Mouse (Mus musculus) ES-CJ7 (cell line): Measurements from ENCODE around the gene Iqcg.
"Not testable (repeated sequence)": the region's sequence is repeated elsewhere in the genome, so short reads cannot be mapped to it uniquely, and the experiment has no call there.

Source experiments
- DNase-seq: peaks from one replicate; pipeline ENCODE4 v3.0.0; 2011; ENCODE audit warnings: low read depth, low spot score

Gene Iqcg

GRCm38 (mm10) chr16:33056095-33056785 is at the start of gene Iqcg, which contains the start of gene Rpl35a:
Gene Iqcg (minus strand): TSS chr16:33056218.
Gene Rpl35a (plus strand): TSS chr16:33056453.
- DNase-seq, result peak; percentile 93

DNA sequence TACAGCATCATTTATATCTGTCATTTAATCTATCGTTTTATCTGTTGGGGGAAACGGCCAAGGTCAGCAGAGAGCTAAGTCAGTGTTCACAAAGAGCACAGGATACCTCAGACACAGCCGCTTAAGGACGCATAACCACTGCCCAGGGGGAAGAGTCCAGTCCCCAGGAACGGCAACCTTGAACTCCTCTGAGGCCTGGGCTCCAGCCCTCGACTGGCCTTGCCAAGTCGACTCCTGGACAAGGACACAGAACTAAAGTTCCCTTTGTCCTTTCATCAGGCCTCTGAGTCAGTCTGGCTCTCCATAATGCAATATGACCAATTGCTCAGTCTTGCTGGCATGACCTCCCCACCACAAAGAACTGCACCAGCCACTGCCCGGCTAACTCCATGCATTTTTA is 29.6 kb upstream of the Iqcg start:
- no peak for DNase-seq

DNA sequence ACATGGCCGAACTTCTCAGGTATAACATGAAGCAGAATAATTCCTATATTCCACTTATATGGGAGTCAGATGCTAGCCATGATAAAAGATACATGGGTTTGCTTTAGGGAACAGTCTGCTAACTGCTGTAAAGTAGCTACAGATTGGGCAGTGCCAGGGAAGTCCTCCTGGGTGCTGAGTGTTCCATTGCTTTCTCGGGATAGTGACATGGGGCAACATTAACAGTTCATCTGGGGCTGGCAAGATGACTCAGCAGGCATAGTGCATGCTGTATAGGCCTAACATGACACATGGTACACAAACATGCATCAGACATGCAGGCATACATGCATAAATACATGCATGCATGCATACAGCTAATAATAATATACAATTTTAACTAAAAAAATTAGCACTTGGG is 28.0 kb upstream of the Iqcg start:
- no peak for DNase-seq

GRCm38 (mm10) chr16:33082951-33083350 is 26.9 kb upstream of the Iqcg start:
- DNase-seq, result no peak

DNA sequence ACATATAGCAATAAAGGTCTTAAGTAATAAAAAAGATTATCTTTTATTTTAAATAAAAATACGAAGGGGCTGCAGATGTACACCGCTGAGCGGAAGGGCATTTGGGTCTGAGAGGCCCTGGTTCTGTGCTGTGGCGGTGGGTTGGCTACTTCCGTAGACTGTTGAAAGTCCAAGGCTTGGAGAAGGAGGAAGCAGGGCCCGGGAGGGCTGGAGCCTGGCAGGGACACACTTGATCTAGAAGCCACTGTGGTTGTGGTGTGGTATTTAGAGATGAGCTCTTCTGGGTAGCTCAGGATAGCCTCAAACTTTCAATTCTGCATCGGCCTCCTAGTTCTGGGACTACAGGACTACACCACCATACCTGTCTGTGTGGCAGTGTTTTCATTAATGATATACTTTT is 24.0 kb upstream of the Iqcg start:
- no peak for DNase-seq

GRCm38 (mm10) chr16:33077069-33077627 is 21.1 kb upstream of the Iqcg start:
- DNase-seq, result no peak

DNA sequence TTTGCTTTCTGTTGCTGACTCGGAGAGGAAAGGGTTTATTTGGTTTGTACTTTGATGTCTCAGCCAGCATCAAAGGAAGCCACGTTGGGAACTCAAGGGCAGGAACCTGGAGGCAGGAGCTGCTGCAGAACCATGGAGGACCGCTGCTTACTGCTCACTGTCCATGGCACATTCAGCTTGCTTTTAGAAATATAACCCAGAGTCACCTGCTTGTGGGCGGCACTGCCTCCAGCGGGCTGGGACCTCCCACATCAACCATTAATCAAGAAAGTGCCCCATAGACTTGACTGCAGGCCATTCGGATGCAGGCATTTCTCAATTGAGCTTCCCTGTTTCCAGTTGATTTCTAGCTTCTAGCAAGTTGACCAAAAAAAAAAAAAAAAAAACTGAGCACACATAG is 20.1 kb upstream of the Iqcg start:
- DNase-seq, result no peak

- DNase-seq, result no peak
Measured at GRCm38 (mm10) chr16:33074967-33075366, 18.9 kb upstream of the Iqcg start.

- no peak for DNase-seq
Measured at GRCm38 (mm10) chr16:33072871-33073557, 17.0 kb upstream of the Iqcg start.

DNA sequence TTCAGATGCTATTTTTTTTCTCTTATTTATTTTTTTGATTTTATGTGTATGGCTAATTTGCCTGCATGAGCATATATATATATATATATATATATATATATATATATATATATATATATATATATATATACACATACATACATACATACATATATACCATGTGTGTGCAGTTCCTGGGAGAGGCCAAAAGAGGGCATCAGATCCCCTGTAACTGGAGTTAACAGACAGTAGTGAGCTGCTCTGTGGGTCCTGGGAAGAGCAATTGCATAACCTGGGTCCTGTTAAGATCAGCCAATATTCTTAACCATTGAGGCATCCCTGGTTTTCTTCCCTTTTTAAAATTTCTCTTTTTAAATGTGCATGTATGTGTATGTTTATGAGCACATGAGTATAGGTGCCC is 14.9 kb upstream of the Iqcg start:
- DNase-seq, result no peak

- DNase-seq, result no peak
Measured at GRCm38 (mm10) chr16:33064636-33065035, 8.6 kb upstream of the Iqcg start.

- DNase-seq, result no peak
Measured at GRCm38 (mm10) chr16:33063267-33063666, 7.2 kb upstream of the Iqcg start.

GRCm38 (mm10) chr16:33062682-33063131 is 6.7 kb upstream of the Iqcg start:
- peak; percentile 47 for DNase-seq

DNA sequence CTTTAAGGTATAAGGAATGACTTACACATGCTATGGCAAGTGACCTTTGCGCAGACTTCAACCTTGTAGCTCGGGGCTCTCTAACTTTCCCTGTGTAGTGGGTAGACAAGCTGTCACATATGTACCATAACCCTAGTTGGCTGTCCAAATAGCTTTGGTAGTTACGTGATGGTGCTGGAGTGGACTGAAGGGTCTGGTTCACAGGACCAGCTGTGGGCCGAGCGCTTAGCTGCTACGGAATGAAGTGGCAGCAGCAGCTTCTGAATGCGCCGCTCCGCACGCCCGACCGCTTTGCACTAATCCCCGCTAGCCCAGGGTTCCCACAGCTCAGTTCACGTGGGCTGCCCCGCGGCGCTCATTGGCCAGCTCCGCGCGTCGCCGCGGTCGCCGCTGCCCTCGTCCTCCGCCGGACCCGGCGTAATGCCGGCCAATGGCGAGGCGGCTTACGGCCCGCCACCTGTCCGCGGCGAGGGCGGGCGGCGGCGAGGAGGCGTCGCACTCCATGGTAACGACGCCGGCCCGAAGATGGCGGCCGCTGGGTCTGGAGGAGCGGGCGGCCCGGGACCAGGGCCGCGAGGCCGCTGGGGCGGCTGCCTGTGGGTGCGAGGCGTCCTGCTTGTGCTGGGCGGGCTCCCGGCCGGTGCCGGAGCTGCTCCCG is 6.1 kb upstream of the Iqcg start, which contains the start of gene Lmln:
Lmln (plus strand) TSS at position 498 of the 658 bp plus-strand sequence.
- peak; percentile 80 for DNase-seq

GRCm38 (mm10) chr16:33061400-33061799 is 5.4 kb upstream of the Iqcg start:
- peak; percentile 29 for DNase-seq

DNA sequence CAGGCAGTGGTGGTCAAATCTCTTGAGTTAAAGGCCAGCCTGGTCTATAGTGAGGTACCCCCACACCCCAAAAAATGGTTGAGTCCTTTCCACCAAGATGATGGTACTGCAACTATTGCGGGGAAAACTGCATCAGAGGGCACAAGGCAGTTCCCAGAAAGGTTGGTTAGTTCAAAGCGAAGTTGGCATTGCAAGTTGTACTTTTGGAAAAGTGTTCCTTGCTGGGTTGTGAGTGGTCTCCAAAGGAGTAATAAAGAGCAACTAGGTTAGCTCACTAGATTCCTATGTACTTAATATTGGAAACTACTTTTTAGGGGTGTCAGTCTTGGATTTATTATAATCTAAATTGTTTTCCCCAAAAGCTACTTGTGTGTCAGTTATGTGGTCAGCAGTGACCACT is 4.9 kb upstream of the Iqcg start:
- no peak for DNase-seq

- no peak for DNase-seq
Measured at GRCm38 (mm10) chr16:33059471-33059870, 3.5 kb upstream of the Iqcg start.

DNA sequence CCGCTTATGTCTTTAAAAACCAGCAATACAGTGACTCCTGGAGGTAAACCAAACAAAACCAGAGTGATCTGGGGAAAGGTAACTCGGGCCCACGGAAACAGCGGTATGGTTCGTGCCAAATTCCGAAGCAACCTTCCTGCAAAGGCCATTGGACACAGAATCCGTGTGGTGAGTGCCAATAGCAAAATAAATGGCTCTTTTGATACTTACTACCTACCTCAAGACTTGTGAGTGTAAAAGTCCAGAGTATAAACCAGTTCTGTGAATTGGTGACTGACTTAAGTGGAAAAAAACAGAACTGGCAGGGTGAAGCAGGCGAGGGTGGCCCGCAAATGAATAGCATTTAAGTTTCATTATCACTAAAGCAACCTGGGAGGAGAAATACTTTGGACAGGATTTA is 2.6 kb upstream of the Iqcg start:
- DNase-seq, result not testable (repeated sequence)

DNA sequence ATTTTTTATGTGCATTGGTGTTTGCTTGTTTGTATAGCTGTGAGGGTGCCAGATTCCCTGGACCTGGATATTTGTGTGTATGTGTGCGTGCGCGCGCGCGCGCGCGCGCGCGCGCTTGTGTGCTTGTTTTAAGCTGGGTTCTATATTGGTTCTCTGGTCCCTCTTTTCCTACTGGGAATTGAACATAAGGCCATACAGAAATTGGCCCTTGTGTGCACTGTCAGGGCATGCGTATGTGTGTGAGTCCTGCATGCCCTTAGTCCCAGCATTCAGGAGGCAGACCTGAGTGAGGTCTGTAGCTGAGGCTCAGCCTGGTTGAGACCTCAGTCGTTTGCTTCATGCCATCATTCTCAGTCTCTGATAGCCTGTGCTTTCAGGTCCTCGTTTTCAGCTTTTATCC is 2.0 kb upstream of the Iqcg start:
- DNase-seq, result no peak

DNA sequence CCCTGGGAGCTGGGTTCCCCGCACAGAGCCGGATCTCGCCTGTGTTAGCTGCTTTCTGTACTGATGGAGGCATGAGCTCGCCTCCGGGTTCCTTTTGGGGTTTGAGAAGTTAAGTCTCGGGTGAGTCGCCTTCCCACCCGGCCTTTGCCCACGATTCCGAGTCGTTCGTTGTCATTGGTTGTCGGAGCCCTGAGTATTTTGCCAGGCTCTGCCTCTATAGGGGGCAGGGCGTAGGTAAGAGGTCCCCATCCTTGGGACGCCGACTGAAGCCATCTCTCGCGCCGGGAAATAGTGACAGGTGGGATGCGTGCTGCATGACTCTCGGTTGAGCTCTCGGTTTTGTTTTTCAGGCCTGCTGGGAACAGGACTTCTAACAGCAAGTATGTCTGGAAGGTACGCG is 768 bp upstream of the Iqcg start:
- DNase-seq, result peak; percentile 57

DNA sequence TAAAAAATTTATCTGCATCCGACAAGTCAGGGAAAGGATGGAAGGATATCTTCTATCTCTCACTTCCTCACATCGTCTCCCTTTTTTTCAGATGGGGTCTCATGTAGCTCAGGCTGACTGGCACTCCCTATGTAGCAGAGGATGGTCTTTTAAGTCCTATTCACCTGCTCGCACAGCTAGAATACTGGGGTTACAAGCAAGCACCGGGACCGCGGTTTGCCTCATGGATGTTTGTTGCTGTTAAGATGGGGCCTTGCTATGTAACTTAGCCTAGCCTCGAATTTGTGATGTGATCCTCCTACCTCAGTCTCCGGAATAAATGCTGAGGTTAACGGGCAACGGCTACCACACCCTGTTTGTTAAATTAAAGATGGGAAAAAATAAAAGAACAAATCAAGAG is 363 bp downstream of the Iqcg start:
- DNase-seq, result no peak

- DNase-seq, result not testable (repeated sequence)
Measured at GRCm38 (mm10) chr16:33054927-33055326, 1.1 kb downstream of the Iqcg start.
